Mouse (Mus musculus) olfactory bulb, adult 2 months (tissue): ENCODE data around the gene Tmem132d.

Source experiments
- CTCF ChIP-seq: fragments of 200-500 bp; IDR thresholded peaks from 2 replicates; pipeline ENCODE4 v1.5.1; 2012; ENCODE audit warnings: low read depth, mild to moderate bottlenecking, low read length, moderate library complexity; ENCODE audit not compliant: insufficient read depth
- POLR2A ChIP-seq: fragments of 200-500 bp; IDR thresholded peaks from 2 replicates; pipeline ENCODE4 v1.6.1; 2012; ENCODE audit warnings: mild to moderate bottlenecking, low read depth, low read length, moderate library complexity; ENCODE audit not compliant: insufficient read depth

DNA sequence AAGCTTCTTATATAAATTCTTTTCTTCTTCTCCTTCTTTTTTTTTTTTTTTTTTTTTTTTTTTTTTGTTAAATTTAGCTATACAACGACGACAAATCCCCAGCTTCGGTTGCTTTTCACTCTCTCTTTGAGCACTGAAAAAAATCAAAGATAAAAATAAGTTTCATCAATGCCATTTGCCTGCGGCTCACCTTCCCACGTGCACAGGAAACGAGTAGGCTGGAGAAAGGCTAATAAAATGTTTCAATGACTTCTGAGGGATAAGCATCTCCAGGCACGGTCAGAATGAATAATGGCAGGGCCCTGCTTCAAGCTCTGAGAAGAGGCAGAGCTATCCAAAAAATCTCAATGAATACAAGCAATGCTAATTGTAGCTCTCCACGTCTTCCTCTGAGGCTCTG lies 330.3 kb downstream of the Tmem132d start:
- no peak for TF ChIP-seq CTCF
- no peak for TF ChIP-seq POLR2A
